Mouse (Mus musculus): Measurements from ENCODE around the gene Slc7a5.

Gene Slc7a5

GRCm38 (mm10) chr8:121935341-121936294, 28.1 kb upstream of the Slc7a5 start:
- DNase-seq, result peak in 1 of 2 experiments; percentile 39

GRCm38 (mm10) chr8:121934923-121935322, 27.4 kb upstream of the Slc7a5 start:
- no peak for DNase-seq

GRCm38 (mm10) chr8:121934506-121934905, 27.0 kb upstream of the Slc7a5 start:
- DNase-seq, result peak; percentile 53 to 65

GRCm38 (mm10) chr8:121932668-121933520, 25.4 kb upstream of the Slc7a5 start:
- no peak for DNase-seq

- no peak for DNase-seq
Observed at GRCm38 (mm10) chr8:121932026-121932667, 24.7 kb upstream of the Slc7a5 start.

- DNase-seq, result no peak
Observed at GRCm38 (mm10) chr8:121931571-121931970, 24.1 kb upstream of the Slc7a5 start.

- DNase-seq, result no peak
Observed at GRCm38 (mm10) chr8:121930047-121930446, 22.6 kb upstream of the Slc7a5 start.

GRCm38 (mm10) chr8:121927316-121927715, 19.8 kb upstream of the Slc7a5 start:
- DNase-seq, result peak; percentile 53 to 79

GRCm38 (mm10) chr8:121926266-121926665, 18.8 kb upstream of the Slc7a5 start:
- no peak for DNase-seq

- peak; percentile 71 to 90 for DNase-seq
Observed at GRCm38 (mm10) chr8:121925624-121926023, 18.1 kb upstream of the Slc7a5 start.

- no peak for DNase-seq
Observed at GRCm38 (mm10) chr8:121924681-121925080, 17.2 kb upstream of the Slc7a5 start.

GRCm38 (mm10) chr8:121922101-121922500, 14.6 kb upstream of the Slc7a5 start:
- DNase-seq, result peak in 1 of 2 experiments; percentile 53

- no peak for DNase-seq
Observed at GRCm38 (mm10) chr8:121921582-121921981, 14.1 kb upstream of the Slc7a5 start.

GRCm38 (mm10) chr8:121919731-121920130, 12.2 kb upstream of the Slc7a5 start:
- no peak for DNase-seq

- DNase-seq, result no peak
Observed at GRCm38 (mm10) chr8:121919158-121919557, 11.7 kb upstream of the Slc7a5 start.

GRCm38 (mm10) chr8:121913378-121913777, 5.9 kb upstream of the Slc7a5 start:
- no peak for DNase-seq

GRCm38 (mm10) chr8:121912831-121913230, 5.3 kb upstream of the Slc7a5 start:
- no peak for DNase-seq

GRCm38 (mm10) chr8:121911987-121912386, 4.5 kb upstream of the Slc7a5 start:
- no peak for DNase-seq

- no peak for DNase-seq
Observed at GRCm38 (mm10) chr8:121911400-121911799, 3.9 kb upstream of the Slc7a5 start.

- DNase-seq, result peak; percentile 73 to 87
Observed at GRCm38 (mm10) chr8:121909663-121910062, 2.2 kb upstream of the Slc7a5 start.

- DNase-seq, result no peak
Observed at GRCm38 (mm10) chr8:121909148-121909541, 1.7 kb upstream of the Slc7a5 start.

- DNase-seq, result no peak
Observed at GRCm38 (mm10) chr8:121908378-121909147, 1.1 kb upstream of the Slc7a5 start.

All from kidney, postnatal 36 days (tissue).